Mouse (Mus musculus) heart, adult 2 months (tissue): ENCODE data around the gene Fndc11.

Experiments
- CTCF ChIP-seq: fragments of 200-600 bp; IDR thresholded peaks from 2 replicates; pipeline ENCODE4 v1.8.1; 2022; ENCODE audit warnings: antibody characterized with exemption, mild to moderate bottlenecking, moderate library complexity
- POLR2A ChIP-seq: fragments of 200-500 bp; IDR thresholded peaks from 2 replicates; pipeline ENCODE4 v1.6.1; 2011; ENCODE audit warnings: mild to moderate bottlenecking, low read depth, low read length, control low read depth; ENCODE audit not compliant: insufficient read depth

DNA sequence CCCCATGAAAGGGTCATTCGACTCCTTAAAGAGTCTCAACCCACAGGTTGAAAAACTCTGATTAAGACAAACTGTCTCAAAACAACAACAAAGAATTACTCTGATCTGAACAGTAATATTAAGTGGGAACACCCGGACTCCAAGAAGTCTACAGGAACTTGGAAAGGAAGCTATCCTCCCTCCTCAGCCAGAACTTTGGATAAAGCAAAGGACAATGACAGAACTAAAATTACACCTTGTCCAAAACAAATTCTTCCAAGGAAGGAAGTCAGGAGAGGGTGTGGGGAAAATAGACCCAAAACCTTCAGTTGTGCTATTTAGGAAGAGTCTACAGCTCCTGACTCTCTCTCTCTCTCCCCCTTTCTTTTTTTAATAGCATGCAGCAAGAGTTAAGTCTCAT, 52.3 kb downstream of the Fndc11 start:
- no peak for TF ChIP-seq POLR2A
- TF ChIP-seq CTCF, result no peak
